Mouse (Mus musculus) left cerebral cortex, postnatal 36 days (tissue): ENCODE measurements around the gene Ldlr. TPM values are rescaled to one million over a fixed set of nuclear protein-coding genes. Genes with fewer than 3 reads are reported as not detected.
"Not testable (repeated sequence)": the region's sequence is repeated elsewhere in the genome, so short reads cannot be mapped to it uniquely, and the experiment has no call there.

ENCODE experiments used
- DNase-seq, 2 experiments: peaks; one replicate each; pipeline ENCODE4 v3.0.0; 2021 to 2022; ENCODE audit warnings: low spot score in 2 of 2, mixed read lengths in 1 of 2
- intact Hi-C: fragments of 180-260 bp; cut with DNase I; formaldehyde crosslinking; loops from one replicate; pipeline ENCODE4 v1.15.1; 2025
- total RNA-seq, 2 experiments: library from RNA; stranded (reverse); gene quantifications; 2 replicates each; pipeline ENCODE4 v1.2.3; 2021

The Ldlr gene
- total RNA-seq, 2 experiments from 2014 or later = 16.1 to 21.0 TPM

DNA sequence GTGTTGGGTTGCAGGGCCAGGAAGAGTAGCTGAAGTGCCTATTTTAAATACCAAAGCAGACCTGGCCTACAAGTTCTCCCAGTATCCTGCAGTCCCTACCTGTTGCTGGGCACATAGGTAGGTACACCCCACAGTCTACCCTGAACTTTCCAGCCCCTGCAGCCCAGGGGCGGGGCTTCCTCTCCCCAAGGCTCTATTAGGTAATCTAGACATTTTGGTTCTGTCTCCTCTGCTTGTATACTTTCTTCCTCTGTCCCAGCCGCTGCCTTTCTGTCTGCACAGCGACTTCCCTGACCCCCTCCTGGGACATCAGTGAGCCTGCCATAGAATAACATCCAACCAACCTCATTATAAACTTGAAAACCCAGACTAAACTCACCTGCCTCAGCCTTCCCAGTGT, 27.1 kb downstream of the Ldlr start:
- DNase-seq = no peak
- intact Hi-C loops = no loop called here

- DNase-seq = no peak
- intact Hi-C loops = no loop called here
These were observed 28.1 kb downstream of the Ldlr start for GRCm38 (mm10) chr9:21751347-21751746.

DNA sequence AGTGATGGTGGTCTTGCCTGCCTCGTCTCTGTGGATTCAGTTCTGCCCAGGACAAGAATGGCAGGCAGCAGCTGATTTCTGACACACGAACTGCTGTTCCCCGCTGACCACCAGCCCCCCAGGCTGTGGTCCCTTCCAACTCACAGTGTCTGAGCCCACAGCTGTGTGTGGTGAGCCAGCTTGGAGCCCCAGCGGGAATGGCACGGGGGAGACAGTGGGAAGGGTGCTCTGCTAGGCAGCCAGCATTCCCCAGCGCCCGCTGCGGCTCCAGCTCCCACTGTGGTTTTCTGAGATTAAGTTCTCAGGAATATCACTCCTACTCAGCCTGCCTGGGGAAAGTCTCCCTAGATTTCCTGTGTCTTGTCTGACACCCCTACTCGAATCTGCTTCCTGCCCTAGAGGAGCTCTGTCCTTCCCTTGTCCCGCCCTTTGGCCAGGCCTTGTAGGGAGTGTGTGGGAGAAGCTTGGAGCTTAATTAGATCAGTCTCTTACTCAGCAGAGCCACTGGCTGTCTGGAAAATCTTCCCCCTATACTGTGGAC, 29.0 kb downstream of the Ldlr start:
- intact Hi-C loops = no loop called here
- peak; percentile 48 for DNase-seq

DNA sequence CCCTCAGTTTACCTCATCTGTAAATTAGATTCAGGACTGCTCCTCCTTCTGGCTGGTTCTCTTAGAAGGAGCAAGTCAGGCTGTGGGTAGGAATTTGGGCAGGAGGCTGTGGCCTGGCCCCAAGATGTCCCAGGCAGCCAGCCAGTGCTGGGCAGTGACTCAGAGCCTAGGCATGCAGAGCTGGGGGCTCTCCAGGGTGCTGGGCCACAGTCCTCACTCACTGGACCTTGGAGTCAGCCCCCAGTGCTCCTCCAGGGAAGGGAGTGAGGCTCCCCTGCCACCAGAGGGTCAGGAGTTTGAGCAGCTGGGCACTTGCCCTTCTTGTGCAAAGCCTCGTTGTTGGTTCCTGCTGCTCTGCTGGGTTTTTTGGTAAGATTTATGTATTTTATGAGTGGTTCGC, 30.7 kb downstream of the Ldlr start:
- intact Hi-C loops = no loop called here
- DNase-seq = no peak

DNA sequence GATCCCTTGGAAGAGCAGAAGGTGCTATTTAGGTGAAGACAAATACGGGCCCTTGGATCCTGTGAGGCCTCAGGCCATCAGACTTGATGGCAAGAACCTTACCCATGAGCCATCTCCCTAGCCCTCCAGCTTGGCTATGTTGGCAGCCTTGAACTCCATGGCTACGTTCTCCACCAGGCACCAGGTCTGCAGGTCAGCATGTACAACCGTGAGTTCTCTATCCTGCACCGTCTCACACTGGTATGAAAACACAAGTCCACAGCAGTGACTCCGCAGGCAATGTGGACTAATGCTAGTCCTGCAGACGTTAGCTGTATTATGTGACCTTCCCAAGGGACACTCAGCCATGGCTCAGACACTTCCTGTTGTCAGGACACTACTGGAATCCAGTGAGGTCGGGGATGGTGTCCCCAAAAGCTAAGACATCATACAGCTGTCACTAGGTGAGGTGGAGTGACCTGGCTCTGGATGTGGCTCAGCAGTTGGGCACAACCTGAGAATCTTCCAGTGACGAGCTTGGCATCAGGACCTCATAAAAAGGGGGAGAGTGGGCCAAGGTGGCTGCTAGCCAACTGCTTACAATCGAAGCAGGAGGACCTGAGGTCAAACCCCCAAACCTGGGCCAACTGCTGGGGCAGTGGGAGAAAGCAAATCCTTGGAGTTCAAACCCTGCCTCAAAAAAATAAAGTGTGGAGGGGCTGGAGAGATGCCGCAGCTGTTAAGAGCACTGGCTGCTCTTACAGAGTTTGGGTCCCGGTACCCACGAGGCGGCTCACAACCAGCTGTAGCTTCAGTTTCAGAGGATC, 31.4 kb downstream of the Ldlr start:
- intact Hi-C loops = no loop called here
- no peak for DNase-seq

GRCm38 (mm10) chr9:21758576-21759529, 35.6 kb downstream of the Ldlr start:
- no peak for DNase-seq
- intact Hi-C loops = no loop called here

DNA sequence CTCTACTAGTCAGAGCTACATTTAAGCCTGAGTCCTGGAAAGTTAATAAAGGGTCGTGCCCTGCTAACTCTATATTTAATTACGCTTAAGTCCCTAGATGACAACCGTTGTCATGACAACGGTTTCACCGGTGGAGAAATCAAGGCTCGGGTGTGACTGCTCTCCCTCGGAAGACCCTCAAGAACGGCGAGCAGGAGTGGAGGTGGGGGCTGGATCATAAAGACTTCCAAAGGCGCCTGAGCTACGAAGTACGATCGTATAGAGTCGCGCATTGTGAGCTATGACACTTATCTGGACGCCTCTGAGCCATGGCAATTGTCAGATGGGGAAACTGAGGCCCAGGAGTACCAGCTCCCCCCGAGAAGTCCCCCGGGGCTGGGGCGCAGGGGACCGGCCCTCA, 36.4 kb downstream of the Ldlr start:
- DNase-seq = no peak

DNA sequence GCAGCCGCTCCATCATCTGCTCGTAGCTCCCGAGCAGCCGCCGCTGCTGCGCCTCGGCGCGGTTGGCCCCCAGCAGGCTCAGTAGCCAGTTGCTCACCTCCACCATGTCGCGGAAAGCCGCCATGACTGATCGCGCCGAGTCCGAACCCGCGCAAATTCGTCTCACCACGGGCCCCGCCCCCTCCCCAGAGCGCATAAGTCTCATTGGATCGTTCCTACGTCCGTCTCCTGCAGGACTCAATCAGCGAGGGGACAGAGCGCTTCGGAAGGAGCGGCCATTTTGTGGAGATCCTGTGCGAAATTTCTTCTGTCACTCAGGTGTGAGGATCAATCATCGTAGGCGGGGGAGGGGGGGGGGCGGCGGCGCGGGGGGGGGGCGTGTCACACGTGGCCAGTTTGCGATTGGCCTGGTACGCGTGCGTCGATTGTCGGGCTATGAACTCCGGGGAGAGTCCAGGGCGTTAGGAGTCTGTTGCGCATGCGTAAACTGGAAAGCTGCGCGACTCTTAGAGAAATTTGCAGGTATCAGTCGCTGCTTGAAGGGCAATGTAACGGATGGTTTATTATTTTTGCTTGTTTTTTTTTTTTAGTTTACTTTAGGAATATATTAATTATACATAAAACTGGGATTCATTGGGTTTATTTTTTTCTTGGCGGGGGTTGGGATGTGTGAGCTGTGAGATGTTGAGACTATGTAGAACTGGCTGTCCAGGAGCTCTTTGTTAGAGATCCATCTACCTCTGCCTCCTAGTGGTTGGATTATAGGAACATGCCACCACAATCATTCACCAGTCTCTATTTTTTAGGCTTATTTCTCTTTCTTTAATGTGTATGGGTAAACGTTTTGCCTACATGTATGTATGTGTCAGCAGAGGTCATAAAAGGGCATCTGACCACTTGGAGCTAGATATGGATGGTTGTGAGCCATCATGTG, 37.1 kb downstream of the Ldlr start, which contains the start of gene Spc24:
Gene Spc24, minus strand, starts transcription at position 149 of the 934 bp plus-strand sequence.
- intact Hi-C loops = no loop called here
- DNase-seq = peak; percentile 91 to 93

More for the DNA sequence above, 36.4 kb downstream of the Ldlr start:
- intact Hi-C loops = no loop called here

DNA sequence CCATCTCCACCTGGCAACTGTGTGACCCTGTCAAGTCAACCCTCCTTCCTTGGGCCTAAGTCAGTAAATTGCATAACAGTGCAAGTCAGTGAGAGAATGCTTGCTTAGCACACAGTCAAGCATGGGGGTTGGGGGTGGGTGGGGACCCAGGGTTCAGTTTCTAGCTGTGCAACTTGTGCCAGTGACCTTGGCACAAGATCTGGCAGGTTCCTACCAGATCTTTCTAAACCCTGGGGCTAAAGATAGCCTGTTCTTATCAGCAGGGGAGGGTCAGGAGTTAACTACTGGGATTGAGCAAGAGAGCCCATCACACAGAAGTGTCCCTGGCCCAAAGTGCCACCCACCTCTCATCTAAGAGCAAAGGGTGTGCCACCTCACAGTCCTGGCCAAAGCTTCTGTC, 38.9 kb downstream of the Ldlr start:
- no peak for DNase-seq
- intact Hi-C loops = no loop called here

- intact Hi-C loops = no loop called here
- DNase-seq = no peak
These were observed 41.1 kb downstream of the Ldlr start for GRCm38 (mm10) chr9:21764084-21764999.

- no peak for DNase-seq
- intact Hi-C loops = no loop called here
These were observed 44.6 kb downstream of the Ldlr start for GRCm38 (mm10) chr9:21767896-21768295.

DNA sequence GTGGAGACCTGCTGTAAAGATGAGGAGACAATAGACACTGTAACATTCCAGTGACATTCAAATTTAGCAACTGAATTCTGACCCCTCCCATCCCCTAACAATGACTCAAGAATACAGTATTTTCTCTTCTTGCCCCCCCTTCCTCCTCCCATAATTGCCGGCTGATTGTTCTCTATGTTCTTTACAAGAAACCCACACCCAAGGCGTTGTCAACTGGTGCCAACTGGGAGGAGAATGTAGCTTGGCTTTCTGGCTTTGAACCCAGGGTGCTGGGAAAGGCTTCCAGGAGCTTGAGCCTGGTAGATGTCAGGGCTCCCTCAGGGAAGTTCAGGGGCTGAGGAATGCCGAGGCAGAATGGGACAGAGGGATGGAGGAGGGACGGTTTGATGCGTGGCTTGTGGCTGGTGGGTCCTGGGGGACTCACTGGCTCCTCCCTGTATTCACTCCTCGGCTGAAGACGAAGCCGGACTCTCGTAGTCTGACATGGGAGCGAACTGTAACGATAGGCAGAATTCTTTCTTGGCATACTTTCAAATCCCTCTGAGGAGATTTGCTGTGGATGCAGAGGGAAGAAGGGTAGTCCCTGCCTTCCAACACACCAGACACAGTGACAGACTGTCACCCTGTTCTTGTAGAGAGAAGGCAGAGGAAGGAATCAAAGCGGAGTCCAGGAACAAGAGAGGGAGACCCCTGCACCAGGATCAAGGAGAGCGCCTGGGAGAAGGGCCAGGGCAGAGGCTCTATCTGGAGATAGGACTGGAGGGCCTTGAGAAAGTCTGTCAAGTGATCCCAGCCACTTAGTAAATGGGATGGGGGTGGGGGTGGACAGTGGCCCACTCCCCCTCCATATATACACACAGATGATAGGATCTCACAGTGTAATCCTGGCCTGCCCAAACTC, 45.5 kb downstream of the Ldlr start:
- intact Hi-C loops = no loop called here
- DNase-seq = no peak

DNA sequence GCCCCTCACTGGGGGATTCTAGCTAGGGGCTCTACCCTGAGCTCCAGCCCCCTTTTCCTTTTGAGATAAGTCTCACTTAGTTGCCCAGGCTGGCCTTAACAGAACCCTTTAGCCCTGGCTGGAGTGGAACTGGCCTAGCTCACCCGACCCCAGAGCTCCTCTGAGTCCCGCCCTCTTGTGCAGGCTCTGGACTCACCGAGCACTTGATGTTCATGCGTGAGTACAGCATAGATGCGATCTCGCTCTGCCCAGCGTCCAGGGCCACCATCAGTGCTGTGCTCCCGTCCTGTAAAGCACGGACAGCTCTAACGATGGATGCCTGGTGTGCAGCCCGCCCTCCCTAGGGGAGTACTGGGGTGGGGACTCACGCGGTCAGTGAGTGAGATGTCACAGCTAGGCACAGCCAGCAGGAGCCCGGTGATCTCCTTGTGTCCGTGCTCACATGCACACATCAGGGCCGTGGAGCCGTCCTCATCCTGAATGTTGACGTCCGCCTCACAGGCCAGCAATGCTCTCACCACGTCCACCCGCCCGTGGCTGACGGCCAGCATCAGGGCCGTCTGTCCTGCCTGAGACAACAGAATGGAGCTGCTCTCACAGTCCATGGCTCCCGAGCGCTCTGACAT, 46.4 kb downstream of the Ldlr start:
- intact Hi-C loops = no loop called here
- DNase-seq = no peak

DNA sequence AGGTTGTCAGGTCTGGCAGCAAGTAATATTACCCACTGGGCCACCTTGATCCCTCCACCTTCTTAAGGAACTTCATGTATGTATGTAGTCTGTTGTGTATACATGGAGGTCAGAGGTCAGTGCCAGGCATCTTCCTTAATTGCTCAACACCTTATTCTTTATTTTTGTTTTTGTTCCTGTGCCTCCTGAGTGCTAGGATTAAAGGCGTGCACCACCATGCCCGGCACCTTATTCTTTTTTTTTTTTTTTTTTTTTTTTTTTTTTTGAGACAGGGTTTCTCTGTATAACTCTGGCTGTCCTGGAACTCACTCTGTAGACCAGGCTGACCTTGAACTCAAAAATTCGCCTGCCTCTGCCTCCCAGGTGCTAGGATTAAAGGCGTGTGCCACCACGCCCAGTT, 50.1 kb downstream of the Ldlr start:
- DNase-seq, intact Hi-C loops: not testable (repeated sequence)

- no peak for DNase-seq
- intact Hi-C loops = no loop called here
These were observed 51.1 kb downstream of the Ldlr start for GRCm38 (mm10) chr9:21774353-21774752.

DNA sequence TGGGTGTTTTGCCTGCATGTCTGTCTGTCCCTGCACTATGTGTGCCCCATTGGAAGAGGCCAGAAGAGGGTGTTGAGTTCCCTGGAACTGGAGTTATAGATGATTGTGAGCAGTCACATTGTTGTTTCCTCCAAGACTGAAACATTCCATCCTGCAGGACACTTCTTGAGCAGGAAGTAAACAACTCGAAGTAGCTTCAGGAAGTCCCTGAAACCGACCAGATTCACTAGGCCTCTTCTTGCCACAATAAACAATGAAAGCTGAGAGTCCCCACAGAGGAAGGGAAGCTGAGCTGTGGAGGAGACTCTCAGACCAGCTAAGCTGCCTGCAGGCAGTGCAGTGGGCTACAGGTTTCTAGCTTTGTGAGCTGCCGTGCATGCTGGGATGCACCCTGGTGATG, 54.4 kb downstream of the Ldlr start:
- intact Hi-C loops = no loop called here
- no peak for DNase-seq
